Mouse (Mus musculus) megakaryocyte-erythroid progenitor cell, adult 5-6 weeks (primary cell): ENCODE data around the gene Enpp6. TPM values are rescaled to one million over a fixed set of nuclear protein-coding genes. Genes with fewer than 3 reads are reported as not detected.

Experiments used
- ATAC-seq: replicated peaks from 2 replicates; pipeline ENCODE4 v1.8.0; 2016; ENCODE audit warnings: mild to moderate bottlenecking, inconsistent platforms; ENCODE audit not compliant: severe bottlenecking, poor library complexity, low FRiP score, low TSS enrichment
- total RNA-seq, 2 experiments: library from RNA; stranded (forward) in 1 of 2; stranded (reverse) in 1 of 2; fragments of 200-1000, 215-1000 nt in 1 of 2; fragments of >200 nt in 1 of 2; fragmentation: Nextera tagmentation in 1 of 2; gene quantifications; 2 replicates each; pipeline ENCODE4 v1.2.3; 2014 to 2017

Gene Enpp6
- total RNA-seq (2014; fragmentation: Nextera tagmentation) (0.77 and 1.7 TPM in 2 replicates), total RNA-seq (2017) (not detected in 2 replicates)

- no peak for ATAC-seq
These were observed at the start of gene Enpp6 for GRCm38 (mm10) chr8:46986386-46987140. Gene Enpp6 (plus strand): TSS chr8:46986887.

GRCm38 (mm10) chr8:46938218-46938617 lies 48.5 kb upstream of the Enpp6 start:
- no peak for ATAC-seq

- ATAC-seq = peak; percentile 76
These were observed 45.4 kb upstream of the Enpp6 start for GRCm38 (mm10) chr8:46941295-46941694.

GRCm38 (mm10) chr8:46941731-46942650 lies 44.7 kb upstream of the Enpp6 start:
- no peak for ATAC-seq

- ATAC-seq = no peak
These were observed 44.0 kb upstream of the Enpp6 start for GRCm38 (mm10) chr8:46942651-46943024.

GRCm38 (mm10) chr8:46943337-46943736 lies 43.4 kb upstream of the Enpp6 start:
- ATAC-seq = no peak

GRCm38 (mm10) chr8:46946181-46946580 lies 40.5 kb upstream of the Enpp6 start:
- no peak for ATAC-seq

GRCm38 (mm10) chr8:46948091-46948757 lies 38.5 kb upstream of the Enpp6 start:
- no peak for ATAC-seq

GRCm38 (mm10) chr8:46953472-46953871 lies 33.2 kb upstream of the Enpp6 start:
- ATAC-seq = 0 out of 2 replicates have a peak, but pooled peaks have one; percentile 34

GRCm38 (mm10) chr8:46962630-46963427 lies 23.9 kb upstream of the Enpp6 start:
- ATAC-seq = no peak

GRCm38 (mm10) chr8:46963619-46964145 lies 23.0 kb upstream of the Enpp6 start:
- no peak for ATAC-seq

- ATAC-seq = no peak
These were observed 20.9 kb upstream of the Enpp6 start for GRCm38 (mm10) chr8:46965812-46966211.

- ATAC-seq = no peak
These were observed 18.0 kb upstream of the Enpp6 start for GRCm38 (mm10) chr8:46968721-46969120.

GRCm38 (mm10) chr8:46969386-46969785 lies 17.3 kb upstream of the Enpp6 start:
- ATAC-seq = no peak

GRCm38 (mm10) chr8:46977376-46977775 lies 9.3 kb upstream of the Enpp6 start:
- ATAC-seq = no peak

GRCm38 (mm10) chr8:46982166-46982565 lies 4.5 kb upstream of the Enpp6 start:
- no peak for ATAC-seq

- no peak for ATAC-seq
These were observed 3.9 kb upstream of the Enpp6 start for GRCm38 (mm10) chr8:46982770-46983169.

- no peak for ATAC-seq
These were observed 2.0 kb upstream of the Enpp6 start for GRCm38 (mm10) chr8:46984647-46985046.

- ATAC-seq = no peak
These were observed 1.7 kb downstream of the Enpp6 start for GRCm38 (mm10) chr8:46988366-46988765.
